Mouse (Mus musculus) layer of hippocampus, adult 2 months (tissue): Measurements from ENCODE around the gene Ubald2. TPM values are rescaled to one million over a fixed set of nuclear protein-coding genes. Genes with fewer than 3 reads are reported as not detected.

ENCODE experiments used
- DNase-seq, 2 experiments: peaks; one replicate each; pipeline ENCODE4 v3.0.0; 2022; ENCODE audit warnings: low spot score in 2 of 2
- H3K27ac ChIP-seq: fragments of 200-600 bp; 2 replicates; pipeline ENCODE4 v1.8.1; 2022
- H3K4me3 ChIP-seq: fragments of 200-600 bp; 2 replicates; pipeline ENCODE4 v1.8.1; 2022; ENCODE audit warnings: mild to moderate bottlenecking
- CTCF ChIP-seq: fragments of 200-600 bp; conservative IDR thresholded peaks from 2 replicates; pipeline ENCODE4 v1.8.1; 2022; ENCODE audit warnings: antibody characterized with exemption, mild to moderate bottlenecking, moderate library complexity
- total RNA-seq, 2 experiments: library from RNA; stranded (reverse); gene quantifications; 2 replicates each; pipeline ENCODE4 v1.2.3; 2021

The Ubald2 gene
- total RNA-seq, 2 experiments from 2014 or later: 32.5 to 41.9 TPM

DNA sequence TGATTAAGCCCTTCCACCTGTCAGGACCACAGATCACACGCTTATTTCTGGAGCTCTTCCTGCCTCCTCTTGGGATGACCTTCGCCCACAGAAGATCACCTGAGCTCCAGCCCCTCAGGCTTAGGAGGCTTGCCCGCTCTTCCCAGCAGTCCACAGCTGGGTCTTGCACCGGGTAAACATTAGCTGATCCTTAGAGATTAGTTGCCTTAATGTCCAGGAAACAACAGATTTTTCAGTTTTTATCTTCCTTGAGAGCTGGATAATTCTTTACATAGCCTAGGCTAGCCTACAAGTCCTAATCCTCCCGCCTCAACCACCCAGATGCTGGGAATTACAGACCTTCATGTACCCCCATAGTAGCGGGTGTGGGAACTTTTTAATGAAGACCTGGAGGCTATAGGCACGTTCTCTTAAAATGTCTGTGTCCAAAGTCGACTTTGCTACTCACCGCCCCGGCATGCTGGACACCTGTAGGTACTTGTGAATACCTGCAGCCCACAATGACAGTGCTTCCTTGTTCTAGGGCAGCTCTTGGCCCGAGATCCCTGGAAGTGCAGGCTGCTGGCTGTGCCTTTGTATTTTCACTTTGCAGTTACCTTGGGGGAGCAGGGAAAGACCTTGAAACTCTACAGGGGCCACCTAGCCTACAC lies 2.3 kb upstream of the Ubald2 start:
- DNase-seq: no peak
- no peak overlapping the region for H3K4me3 ChIP-seq
- no peak overlapping the region for H3K27ac ChIP-seq
- no peak for TF ChIP-seq CTCF

DNA sequence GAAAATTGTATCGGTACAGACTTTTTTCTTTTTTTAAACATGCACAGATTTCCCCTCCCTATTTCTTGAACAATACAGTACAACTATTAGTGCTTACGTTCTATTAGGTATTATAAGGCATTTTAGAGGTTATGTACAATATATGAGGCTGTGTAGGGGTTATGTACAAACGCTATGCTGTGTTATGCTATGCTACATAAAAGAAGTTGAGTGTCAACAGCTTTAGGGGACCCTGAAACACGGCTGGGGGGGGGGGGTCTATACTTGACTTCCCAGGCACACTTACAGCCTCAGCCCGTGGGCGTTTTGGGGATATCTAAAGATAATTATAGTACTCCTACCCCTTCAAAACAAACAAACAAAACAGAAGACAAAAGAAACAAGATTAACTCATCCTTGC lies 1.8 kb upstream of the Ubald2 start:
- DNase-seq: no peak
- peak overlapping the region; percentile 46; the same call in 1 of the 2 replicates for H3K27ac ChIP-seq
- no peak for TF ChIP-seq CTCF
- no peak overlapping the region for H3K4me3 ChIP-seq

- peak; percentile 57 to 77 for DNase-seq
- H3K4me3 ChIP-seq: no peak overlapping the region
- no peak for TF ChIP-seq CTCF
- peak overlapping the region; percentile 46 for H3K27ac ChIP-seq
These were observed 1.1 kb upstream of the Ubald2 start for GRCm38 (mm10) chr11:116432593-116433355.

GRCm38 (mm10) chr11:116434287-116434966 lies 533 bp downstream of the Ubald2 start:
- peak overlapping the region; percentile 95 for H3K27ac ChIP-seq
- no peak for TF ChIP-seq CTCF
- peak overlapping the region; percentile 89 for H3K4me3 ChIP-seq
- peak in 1 of 2 experiments; percentile 48 for DNase-seq

DNA sequence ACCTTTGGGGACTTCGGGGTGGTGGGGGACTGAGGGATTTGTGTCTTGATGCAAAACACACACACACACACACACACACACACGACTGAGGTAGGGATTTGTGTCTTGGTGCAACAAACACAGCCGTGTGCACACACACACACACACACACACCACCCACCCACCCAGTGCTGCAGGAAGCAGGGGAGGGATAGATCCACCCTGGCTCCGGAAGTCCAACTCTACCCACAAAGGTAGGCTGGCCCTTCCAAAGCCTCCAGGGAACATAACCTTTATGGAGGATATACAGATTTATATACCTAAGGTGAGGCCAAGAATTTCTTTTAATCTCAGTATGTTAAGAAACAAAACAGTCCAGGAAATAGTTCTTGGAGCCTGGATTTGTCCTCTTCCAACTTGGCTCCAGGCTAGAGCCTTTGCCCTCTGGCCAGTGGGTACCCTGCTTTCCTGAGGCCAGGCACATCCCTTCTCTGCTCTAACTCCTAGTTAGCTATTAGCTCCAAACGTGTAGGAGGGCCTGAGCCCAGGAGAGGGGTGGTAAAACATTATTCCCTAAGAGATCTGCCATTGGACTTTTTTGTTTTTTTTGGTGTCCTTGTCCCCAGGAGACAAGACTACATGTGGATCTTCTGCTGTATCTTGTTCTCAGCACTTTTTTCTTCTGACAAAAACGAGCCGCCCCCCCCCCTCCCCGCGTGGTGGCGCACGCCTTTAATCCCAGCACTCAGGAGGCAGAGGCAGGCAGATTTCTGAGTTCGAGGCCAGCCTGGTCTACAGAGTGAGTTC lies 1.3 kb downstream of the Ubald2 start:
- DNase-seq: no peak
- no peak for TF ChIP-seq CTCF
- peak overlapping the region; percentile 89 for H3K4me3 ChIP-seq
- H3K27ac ChIP-seq: peak overlapping the region; percentile 95

GRCm38 (mm10) chr11:116435992-116436724 lies 2.3 kb downstream of the Ubald2 start:
- H3K27ac ChIP-seq: peak overlapping the region; percentile 57; the same call in 1 of the 2 replicates
- no peak for TF ChIP-seq CTCF
- no peak for DNase-seq
- peak overlapping the region; percentile 33; the same call in 1 of the 2 replicates for H3K4me3 ChIP-seq

DNA sequence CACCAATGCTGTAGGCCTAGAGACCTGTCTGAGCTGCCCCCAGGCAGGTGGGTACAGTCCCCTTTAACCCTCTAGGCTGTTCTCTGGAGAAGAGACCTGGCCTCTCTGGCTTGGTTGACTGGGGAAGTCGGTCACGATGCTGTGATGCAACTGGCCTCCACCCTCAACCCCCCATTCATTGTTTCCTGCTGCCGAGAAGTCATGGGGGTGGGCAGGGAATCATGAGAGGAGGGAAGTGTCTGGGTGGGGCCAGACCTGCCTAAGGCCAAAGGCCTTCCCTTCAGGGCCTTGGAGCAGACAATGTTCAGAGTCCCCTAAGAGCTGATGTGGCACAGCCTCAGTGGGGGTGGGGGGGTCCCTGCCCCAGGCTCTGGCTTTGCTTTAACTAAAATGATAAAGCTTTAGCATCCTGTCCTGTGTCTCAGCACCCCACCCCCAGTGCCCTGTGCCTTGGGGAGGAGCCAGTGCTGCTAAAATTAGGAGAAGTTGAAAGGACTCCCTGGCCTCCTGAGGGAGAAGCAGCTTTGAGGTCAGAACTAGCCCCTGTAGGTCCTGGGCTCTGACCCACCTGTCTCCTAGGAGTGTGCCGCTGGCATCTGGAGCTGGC lies 2.9 kb downstream of the Ubald2 start:
- H3K27ac ChIP-seq: peak overlapping the region; percentile 57
- DNase-seq: no peak
- H3K4me3 ChIP-seq: no peak overlapping the region; the same call in 1 of the 2 replicates
- no peak for TF ChIP-seq CTCF

- TF ChIP-seq CTCF: no peak
- no peak for DNase-seq
- Histone ChIP-seq H3K4me3 (no peak overlapping the region), H3K27ac (peak overlapping the region; percentile 57)
These were observed 3.6 kb downstream of the Ubald2 start for GRCm38 (mm10) chr11:116437541-116437940.

DNA sequence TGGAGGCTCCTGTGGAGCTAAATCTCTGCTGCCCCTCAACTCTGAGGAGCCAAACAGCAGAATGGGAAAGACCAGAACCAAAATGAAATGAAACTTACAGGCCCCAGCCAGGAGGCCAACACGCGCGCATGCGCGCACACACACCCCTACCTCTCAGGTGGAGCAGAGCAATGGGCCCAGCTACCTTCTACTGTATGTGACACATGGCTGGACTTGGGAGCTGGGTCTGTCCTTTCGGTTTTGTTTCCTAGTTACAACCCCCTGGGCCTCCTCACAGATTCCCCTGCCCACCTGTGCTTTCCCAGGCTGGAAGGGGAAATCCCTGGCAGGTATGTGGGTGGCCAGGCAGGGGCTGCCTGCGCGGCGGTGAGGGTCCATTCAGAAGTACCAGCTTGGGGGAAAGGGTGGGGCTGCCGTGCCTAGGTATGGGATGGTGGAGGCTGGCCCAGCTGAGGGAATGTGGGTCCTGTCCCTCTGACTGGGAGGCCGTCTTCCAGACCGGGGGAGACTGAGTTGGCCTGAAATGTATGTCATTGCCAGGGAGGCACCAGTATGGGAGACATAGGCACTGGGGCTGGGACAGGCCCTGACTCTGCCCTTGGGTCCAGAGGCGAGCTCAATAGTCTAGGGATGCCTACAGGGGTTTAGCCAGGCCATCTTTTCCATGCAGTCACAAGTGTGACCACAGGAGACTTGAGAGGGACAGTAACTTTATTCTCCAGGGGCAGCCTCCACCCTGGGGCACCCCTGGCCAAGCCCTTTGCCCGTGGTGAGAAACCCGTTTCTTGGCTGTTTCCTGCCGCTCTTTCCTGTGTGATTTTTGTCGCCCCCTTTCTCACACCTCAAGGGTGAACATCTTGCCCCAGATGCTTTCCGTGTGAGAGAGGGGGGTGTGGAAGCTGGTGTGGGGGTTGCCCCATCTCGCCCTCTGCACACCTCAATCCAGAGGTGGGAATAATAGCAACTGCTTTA lies 5.7 kb downstream of the Ubald2 start:
- no peak for DNase-seq
- no peak overlapping the region for H3K4me3 ChIP-seq
- H3K27ac ChIP-seq: no peak overlapping the region
- no peak for TF ChIP-seq CTCF

- no peak overlapping the region for H3K27ac ChIP-seq
- no peak for TF ChIP-seq CTCF
- no peak for DNase-seq
- no peak overlapping the region for H3K4me3 ChIP-seq
These were observed 6.6 kb downstream of the Ubald2 start for GRCm38 (mm10) chr11:116440408-116441068.
